Mouse (Mus musculus): ENCODE data around the gene Eaf1.

Eaf1 gene

DNA sequence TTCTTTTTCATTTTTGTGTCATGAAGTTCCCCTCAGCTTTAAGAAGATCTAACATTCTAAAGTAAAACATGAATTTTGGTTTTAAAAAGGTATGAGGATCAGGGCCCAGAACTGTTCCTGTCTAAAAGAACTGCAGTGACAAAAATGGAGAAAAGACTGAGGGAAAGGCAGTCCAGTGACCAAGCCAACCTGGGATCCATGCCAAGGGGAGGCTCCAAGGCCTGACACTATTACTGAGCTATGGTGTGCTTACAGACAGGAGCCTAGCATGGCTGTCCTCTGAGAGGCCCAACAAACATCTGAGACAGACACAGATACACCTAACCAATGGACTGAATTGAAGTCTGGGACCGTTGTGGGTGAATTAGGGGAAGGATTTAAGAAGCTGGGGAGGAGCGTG is 15.7 kb downstream of the Eaf1 start:
- DNase-seq (ENCODE audit: low spot score): no peak

DNA sequence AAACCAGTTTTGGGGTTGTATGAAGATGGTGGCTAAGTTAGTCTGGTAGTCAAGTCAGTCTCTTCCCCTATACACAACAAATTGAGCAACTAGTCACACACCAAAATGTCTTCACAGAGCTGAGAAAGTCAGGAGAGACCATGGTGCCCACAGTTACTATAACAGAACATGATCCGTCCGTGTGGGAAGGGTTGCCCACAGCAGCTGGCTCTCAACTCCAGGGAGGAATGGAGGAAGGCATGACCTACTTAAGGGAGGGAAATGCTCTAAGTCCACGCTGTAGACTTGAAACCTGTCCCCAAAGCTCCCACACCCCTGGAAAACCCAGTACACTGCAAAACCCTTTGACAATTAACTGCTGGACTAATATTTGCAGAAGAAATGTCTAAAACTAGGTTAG is 16.1 kb downstream of the Eaf1 start:
- DNase-seq (ENCODE audit: low spot score): no peak

DNA sequence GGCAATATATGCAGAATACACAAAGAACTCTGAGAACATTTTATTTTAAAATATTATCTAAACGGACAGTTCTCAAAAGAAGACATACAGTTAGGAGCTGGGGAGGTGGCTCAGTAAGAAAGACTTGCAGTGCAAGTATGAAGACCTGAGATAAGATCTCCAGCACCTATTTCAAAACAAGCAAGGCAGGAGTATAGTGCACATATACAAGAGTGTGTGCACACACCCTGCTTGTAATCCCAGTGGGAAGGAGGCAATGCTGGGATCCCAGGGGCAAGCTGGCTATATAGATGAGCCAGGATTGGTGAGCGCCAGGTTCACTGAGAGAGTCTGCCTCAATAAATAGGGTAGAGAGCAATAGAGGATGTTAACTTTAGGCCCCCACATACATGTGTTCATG is 21.7 kb downstream of the Eaf1 start:
- DNase-seq (ENCODE audit: low spot score): no peak

DNA sequence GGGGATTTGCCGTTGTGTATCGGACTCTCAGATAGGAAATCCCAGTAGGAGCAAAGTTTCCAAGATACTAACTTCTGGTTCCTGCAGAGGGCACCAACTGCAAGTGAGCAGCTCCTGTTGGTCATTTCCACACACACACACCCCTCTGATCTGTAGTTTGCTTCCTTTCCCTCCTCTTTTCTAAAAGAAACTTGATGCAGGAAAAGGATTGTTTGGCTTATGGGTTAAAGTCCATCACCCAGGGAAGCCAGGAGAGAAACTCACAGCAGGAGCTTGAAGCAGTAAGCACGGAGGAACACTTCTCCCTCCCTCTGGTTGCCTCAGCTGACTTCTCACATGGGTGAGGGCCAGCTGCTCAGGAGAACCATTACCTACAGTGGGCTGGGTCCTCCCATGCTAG is 25.0 kb downstream of the Eaf1 start:
- no peak for DNase-seq (ENCODE audit: low spot score)

DNA sequence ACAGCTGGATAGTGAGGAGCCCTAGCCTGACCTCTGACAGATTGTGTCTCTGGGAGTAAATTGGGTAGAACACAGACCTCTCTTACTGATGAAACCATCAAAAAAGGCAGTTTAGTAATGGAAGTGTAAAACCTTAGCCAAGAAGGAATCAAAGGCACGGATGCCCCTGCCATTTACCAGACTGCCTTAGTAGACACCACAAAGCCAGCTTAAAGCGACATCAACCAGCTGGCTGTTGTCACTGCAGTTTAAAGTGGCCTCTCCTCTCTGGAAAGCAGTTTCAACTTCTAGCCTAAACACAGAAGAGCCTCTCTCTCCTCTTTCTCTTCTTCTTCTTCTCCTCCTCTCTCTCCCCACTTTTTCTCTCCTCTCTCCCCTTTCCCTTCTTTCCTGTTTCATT is 27.1 kb downstream of the Eaf1 start:
- no peak for DNase-seq (ENCODE audit: low spot score)

DNA sequence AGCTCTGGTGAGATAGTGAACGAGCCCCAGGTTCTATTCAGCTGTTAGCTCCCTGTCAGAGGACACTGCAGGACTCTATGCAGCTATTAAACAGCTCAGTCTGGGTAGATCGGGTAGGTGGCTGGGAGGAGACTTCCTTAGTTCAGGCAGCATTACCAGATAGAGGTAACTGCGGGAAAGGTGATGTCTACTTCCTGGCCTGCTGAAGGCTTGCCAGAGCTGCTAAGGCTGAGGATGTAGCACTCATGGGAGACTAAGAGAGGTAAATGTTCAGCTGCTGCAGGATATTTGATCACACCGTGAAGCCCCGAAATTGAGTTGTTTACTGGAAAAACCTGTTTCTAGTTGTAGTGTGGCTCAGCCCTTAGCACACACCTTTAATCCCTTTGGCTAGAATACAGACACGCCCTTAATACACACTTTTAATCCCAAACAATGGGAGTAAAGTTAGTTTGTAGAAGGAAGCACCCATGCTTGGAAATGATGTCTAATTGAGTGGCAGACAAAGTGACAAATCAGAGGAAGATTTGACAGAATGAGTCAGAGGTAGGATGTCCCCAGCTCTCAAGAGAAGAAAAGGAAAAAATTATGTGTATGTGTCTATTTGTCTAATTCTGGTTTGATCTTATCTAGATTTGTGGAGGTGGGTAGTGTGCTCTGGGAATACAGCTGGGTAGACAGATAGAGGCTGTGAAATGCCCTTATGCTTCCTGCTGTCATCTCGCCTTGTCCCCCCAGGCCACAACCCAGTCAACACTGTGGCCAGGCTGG is 31.0 kb downstream of the Eaf1 start:
- DNase-seq (ENCODE audit: low spot score): no peak

DNA sequence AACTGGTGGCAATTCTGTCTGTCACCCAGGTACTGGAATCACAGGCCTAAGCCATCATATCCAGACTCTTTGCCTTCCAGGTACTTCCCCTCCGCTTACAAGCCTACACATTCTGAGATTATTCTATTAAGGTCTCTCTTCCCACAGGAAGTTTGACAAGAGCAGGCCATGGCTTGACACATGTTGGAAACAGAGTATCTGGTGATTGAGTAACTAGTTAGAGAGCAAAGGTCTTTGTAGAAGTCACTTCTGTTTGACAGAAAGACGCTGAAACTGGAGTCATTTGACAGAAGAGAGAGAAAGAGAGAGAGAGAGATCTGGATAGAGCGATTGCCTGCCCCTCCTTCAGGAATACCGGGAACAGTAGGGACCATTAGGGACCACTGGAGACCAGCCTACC is 36.6 kb downstream of the Eaf1 start:
- no peak for DNase-seq (ENCODE audit: low spot score)

DNA sequence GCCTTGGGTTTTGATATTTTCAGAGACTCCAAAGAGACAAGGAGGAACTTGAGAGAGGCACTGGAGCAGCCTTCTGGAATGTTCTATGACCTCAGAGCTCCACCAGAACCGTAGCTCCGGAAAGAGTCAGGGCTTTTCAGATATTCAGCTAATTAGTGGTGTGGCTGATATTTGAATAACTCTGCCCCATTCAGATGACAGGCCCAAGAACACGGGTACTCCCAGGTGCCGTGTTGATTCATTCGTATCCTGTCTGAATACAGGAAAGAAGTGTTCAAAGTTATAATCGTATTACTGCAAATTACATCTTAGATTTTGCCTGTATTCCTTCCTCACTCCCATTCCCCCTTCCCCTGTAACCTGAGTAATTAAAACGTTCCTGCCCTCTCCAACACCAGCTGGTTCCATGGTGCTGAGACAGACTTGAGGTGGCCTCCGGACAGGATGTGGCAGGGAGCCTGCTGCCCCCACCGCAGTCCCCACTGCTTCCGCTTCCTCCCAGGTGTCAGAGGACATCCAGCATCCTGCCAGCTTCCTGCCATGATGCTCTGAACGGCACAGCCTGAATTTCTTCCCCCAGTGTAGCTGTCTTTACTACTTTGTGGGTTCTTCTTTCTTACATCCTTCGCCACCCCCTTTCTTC is 37.4 kb downstream of the Eaf1 start:
- no peak for DNase-seq (ENCODE audit: low spot score)

DNA sequence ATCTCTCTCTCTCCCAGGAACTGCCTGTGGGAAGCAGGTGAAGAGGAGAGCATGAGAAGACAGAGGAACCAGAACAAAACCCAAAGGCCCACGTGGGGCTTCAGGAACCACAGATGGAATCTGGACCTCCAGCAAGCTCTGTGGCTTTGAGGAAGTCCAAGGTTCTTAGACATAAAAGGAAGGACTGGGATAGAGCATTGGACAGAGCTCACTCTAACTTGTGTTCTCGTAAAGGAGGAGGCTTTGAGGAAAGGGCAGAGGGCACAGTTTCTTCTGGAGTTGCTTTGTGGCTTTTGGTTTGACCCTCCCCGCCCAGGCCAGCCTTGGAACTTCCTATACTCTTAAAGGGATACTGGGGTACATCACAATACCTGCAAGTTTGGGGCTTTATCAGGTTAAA is 38.5 kb downstream of the Eaf1 start:
- DNase-seq (ENCODE audit: low spot score): no peak

DNA sequence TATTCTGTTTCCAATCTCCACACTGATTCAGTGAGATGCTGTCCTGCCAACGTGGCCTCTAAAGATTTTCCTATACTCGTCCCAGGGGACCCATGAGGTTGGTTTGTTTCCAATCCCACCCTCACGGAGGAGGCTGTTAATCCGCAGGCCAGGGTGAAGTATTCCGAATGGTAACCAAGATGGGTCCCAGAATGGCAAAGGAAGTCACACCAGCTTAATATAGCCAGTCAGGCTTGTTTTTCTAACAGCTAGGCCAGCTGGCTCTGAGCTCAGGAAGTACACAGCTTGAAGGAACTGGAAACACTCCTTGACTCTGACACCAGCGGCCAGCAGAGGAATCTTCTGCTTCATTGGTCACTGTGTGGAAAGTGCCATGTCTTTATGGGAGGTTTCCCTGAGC is 43.1 kb downstream of the Eaf1 start:
- no peak for DNase-seq (ENCODE audit: low spot score)

DNA sequence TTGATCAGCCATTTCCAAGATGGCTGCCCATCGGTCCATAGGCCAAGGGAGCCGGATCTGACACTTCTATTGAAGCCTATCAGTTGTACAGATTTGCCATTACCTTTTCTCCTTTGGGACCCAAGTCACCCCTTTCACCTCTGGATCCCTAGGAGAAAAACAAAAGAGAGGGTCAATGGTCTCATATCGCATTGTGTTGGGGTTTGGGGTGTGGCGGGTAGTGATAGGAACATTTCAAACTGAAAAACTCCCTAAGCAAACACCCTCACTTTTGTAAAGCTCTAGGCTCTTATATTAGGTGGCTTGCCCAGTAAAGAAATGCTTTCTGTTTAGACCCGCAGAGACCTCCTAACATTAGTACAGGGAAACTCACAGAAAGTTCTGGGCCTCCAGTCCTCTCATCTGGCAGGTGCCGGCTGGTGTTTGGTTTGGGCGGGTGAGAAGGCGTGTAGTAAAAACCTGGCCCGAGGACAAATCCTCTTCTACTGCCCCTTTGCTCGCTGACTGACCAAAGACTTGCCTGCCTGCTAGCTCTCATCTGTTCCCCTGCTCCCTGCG is 49.8 kb downstream of the Eaf1 start:
- no peak for DNase-seq (ENCODE audit: low spot score)

DNA sequence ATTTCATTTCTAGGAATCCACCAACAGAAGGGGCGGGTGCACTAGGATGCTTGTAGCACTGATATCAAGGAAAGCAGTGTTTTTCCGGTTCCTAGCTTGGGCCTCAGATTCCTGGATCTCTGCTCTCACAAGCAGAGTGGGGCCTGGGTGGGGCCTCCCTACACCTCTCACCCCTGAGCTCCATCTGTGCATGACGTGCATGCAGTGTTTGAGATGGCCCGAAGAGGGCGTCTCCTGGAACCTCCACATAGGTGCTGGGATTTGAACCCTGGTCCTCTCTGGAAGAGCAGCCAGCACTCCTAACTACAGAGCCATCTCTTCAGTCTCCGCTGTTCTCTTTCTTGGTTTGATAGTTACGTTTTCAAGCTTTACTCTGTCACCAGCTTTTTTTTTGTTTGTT is 60.8 kb downstream of the Eaf1 start:
- DNase-seq (ENCODE audit: low spot score): no peak

DNA sequence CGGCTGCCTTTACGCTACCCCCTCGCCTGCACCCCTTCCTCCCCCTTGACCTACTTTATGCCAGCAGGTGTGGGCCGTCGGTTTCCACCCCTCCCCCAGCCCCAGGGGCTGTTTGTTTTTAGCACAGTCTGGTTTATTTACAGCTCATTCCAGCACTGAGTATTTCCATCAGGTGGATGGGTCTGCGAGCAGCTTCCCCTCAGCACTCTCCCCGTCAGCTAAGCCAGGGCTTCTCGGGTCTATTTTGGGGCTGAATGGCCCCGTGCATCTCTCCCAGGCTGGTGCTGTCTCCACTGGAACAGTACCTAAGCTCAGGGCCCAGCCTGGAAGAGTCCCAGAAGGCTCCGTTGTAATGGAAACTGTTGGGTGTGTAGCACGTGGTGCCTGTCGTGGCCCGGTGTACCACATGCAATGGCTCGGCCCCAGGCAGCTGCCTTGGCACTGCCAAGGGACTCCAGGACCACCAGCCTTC is 61.8 kb downstream of the Eaf1 start:
- DNase-seq (ENCODE audit: low spot score): no peak

DNA sequence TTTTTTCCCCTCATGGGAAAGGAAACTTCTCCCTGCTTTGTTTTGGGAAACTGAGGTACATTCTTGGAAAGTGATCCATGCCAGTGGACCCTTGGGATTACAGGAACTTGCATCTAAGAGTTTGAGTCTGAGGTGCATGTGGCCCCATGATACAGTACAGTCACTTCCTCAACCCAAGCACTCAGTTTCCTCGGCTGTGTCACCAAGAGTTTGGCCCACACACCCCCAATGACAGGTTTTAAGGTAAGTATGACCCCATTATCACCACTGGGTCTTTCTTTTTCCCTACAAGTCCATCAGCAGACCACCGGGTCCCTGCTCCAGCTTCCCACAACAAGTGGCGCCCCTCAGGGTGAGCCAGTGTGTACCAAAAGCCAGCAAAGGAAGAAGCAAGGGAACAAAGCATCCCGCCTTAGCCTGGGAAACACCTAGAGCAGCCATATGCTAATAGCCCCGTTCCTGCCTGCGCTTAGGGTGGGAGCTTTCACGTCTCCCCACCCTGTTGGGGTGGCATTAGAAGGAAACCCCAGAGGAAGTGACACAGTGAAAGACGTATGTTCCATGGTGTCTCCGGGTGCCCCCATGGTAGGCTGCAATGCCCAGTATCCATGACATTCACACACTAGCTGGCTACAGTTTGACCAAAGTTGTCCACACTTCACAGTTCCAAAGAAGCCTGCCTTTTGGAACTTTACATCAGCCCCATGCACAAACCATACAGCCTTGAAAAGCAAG is 62.5 kb downstream of the Eaf1 start:
- DNase-seq (ENCODE audit: low spot score): no peak

DNA sequence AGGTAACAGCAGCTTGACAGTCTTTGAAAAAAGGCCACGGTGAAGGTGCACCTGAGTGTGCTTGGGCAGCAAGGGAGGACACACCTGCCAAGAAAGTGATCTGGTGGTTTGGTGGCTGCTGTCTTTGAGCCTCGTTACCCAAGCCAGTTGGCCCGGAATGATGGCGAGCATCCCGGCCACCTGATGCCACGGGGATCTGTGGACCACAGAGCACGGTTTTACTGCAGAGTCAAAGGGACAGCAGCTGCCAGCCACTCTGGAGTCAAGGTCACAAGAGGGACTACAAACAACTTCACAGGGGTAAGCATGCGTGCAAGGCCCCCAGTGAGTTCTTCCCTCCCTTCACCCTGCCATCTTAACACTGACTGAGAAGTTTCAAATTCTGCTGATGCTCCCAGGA is 63.1 kb downstream of the Eaf1 start:
- no peak for DNase-seq (ENCODE audit: low spot score)

DNA sequence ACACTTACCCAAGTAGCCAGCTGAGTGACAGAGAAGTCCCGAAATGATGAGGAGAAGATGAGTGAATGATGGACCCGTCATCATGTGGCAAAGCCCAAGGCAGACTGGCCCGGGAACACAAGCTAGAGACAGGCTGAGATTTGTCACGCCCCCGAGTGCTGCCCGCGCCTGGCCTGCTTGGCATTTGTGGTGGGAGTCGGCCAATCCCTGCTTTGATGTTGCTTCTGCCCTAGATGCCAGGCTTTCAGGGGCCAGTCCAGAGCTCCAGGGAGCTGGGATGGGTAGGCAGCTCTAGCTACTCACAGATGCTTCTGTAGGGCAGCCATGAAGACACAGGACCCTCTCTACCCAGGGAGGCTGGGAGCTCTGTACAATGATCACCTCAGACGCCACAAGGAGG is 63.6 kb downstream of the Eaf1 start:
- no peak for DNase-seq (ENCODE audit: low spot score)

DNA sequence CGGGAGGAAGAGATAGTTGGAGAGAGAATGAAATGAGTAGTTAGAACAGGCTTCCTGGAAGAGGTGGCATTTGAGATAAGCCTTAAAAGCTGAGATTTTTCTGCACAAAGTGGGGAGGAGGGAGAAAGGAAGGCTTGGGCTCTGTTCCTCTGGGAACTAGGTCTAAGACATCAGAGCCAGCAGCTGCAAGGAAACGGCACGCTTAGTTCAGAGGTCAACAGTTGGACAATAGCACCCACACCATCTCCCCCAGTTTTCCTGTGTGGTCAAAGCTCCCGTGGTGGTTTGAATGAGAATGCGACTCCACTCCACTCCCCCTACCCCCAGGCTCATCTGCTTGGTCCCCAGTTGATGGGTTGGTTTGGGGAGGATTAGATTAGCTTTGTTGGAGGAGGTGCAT is 65.0 kb downstream of the Eaf1 start:
- no peak for DNase-seq (ENCODE audit: low spot score)
